Mouse (Mus musculus) kidney, embryonic 14.5 days (tissue): ENCODE results near the gene Mrpl22. TPM values are rescaled to one million over a fixed set of nuclear protein-coding genes. Genes with fewer than 3 reads are reported as not detected.
"Not testable (repeated sequence)": the region's sequence is repeated elsewhere in the genome, so short reads cannot be mapped to it uniquely, and the experiment has no call there.

Experiments used
- ATAC-seq: fragments of 200-750 bp; cut with Nextera tagmentation; 2 replicates; pipeline ENCODE4 v1.8.0; 2017; ENCODE audit warnings: moderate number of reproducible peaks, mild to moderate bottlenecking, moderate TSS enrichment, moderate library complexity; ENCODE audit not compliant: low FRiP score, low TSS enrichment
- H3K27ac ChIP-seq: fragments of 300-500 bp; sonication (generic); 2 replicates; pipeline ENCODE4 v1.5.1; 2014; ENCODE audit warnings: low read depth, mild to moderate bottlenecking, low read length, moderate library complexity, mixed read lengths
- H3K27me3 ChIP-seq: fragments of 300-500 bp; sonication (generic); 2 replicates; pipeline ENCODE4 v1.6.1; 2014; ENCODE audit warnings: mild to moderate bottlenecking, low read length; ENCODE audit not compliant: control insufficient read depth, insufficient read depth
- H3K36me3 ChIP-seq: fragments of 300-500 bp; sonication (generic); 2 replicates; pipeline ENCODE4 v1.6.1; 2014; ENCODE audit warnings: low read length, mixed read lengths; ENCODE audit not compliant: control insufficient read depth, insufficient read depth
- H3K4me1 ChIP-seq: fragments of 300-500 bp; sonication (generic); 2 replicates; pipeline ENCODE4 v1.6.1; 2014; ENCODE audit warnings: low read length, mixed read lengths; ENCODE audit not compliant: control insufficient read depth, insufficient read depth
- H3K4me2 ChIP-seq: fragments of 300-500 bp; sonication (generic); replicated peaks from 2 replicates; pipeline ENCODE4 v1.6.1; 2014; ENCODE audit warnings: low read depth, mild to moderate bottlenecking, low read length
- H3K4me3 ChIP-seq: fragments of 300-500 bp; sonication (generic); 2 replicates; pipeline ENCODE4 v1.5.1; 2014; ENCODE audit warnings: mild to moderate bottlenecking, low read length
- H3K9ac ChIP-seq: fragments of 300-500 bp; sonication (generic); 2 replicates; pipeline ENCODE4 v1.6.1; 2014; ENCODE audit warnings: low read depth, mild to moderate bottlenecking, low read length, moderate library complexity
- H3K9me3 ChIP-seq: fragments of 300-500 bp; sonication (generic); 2 replicates; pipeline ENCODE4 v1.6.1; 2016; ENCODE audit warnings: low read length; ENCODE audit not compliant: control insufficient read depth
- WGBS: fragments of 180-500 bp; shearing (Covaris S2); extraction: QIAGEN DNeasy Blood & Tissue Kit; methylation state at CpG from one replicate; pipeline ENCODE4 v1.1.7; 2014; 5-methylcytosine and 5-hydroxymethylcytosine counted together
- polyA plus RNA-seq: library from polyadenylated mRNA; unstranded; fragments of >200 nt; fragmentation: Nextera tagmentation; extraction: Ambion mirVana; gene quantifications from 2 replicates; pipeline ENCODE4 v1.2.1, GENCODE M21; 2014

Gene Mrpl22
- polyA plus RNA-seq, 1 experiment from 2014 or later, result 137 TPM

- no peak overlapping the region for H3K27ac ChIP-seq
- 93% methylated on average over 4 of the region's 4 CpGs for WGBS
- no peaks in the 10 kb centered on the region for H3K9me3 ChIP-seq
- H3K9ac ChIP-seq, result no peak overlapping the region
- H3K4me1 ChIP-seq, result peaks cover 5% of the 10 kb centered on the region
- ATAC-seq, result peak; percentile 48; the same call in 1 of the 2 replicates
- no peaks in the 10 kb centered on the region for H3K36me3 ChIP-seq
- H3K4me2 ChIP-seq, result peak overlapping the region; percentile 76
- peak overlapping the region; percentile 51 for H3K4me3 ChIP-seq
- no peaks in the 10 kb centered on the region for H3K27me3 ChIP-seq
Measured at GRCm38 (mm10) chr11:58198663-58199062, 27.2 kb downstream of the Mrpl22 start.

DNA sequence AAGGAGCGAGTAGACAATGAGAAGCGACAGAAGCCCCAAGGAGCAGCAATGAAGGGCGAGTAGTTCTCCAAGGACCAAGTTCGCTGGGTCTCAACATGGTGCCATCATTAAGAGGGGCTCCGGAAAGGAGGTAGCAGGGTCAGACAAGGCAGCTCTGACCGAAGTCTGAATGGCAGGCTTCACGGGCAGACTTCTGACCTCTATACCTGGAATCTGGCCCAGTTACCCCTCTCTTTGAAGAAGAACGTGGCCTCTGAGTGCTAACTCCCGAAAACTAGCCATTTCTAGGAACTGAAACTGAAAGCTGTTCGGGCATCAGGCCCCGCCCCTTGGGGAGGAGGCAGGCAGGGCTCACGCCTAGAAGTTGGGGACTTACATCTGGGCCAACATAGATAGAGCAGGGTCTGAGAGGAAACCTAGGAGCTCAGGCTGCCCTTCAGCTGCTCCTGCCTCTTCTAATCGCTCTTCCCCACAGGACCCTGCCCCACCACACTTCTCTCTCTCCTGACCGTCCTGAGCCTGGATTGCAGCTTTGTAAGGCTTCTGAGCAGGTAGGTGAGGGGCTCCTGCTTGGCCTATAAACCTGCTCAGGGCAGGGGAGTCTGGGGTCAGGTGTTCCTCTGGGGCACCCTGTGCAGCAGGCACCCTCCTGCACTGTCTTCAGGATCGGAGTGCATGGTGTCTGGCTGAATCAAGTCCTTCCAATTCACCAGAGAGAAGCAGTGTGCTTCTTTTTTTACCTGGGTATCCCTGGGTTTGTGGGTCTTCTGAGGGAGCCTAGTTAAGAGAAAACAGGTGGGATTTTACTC, 28.0 kb downstream of the Mrpl22 start, which contains the start of the genes Igtp and Irgm2:
Gene Igtp (plus strand): TSS at position 328 of the 809 bp plus-strand sequence.
Gene Irgm2 (plus strand): TSS at position 390 of the 809 bp plus-strand sequence.
- WGBS, result 7% methylated on average over 14 of the region's 15 CpGs
- ATAC-seq, result peak; percentile 87
- not testable (repeated sequence) for H3K4me1 ChIP-seq, H3K9me3 ChIP-seq, H3K27ac ChIP-seq, H3K36me3 ChIP-seq, H3K27me3 ChIP-seq
- Histone ChIP-seq H3K9ac (peak within 1 kb of the TSS; percentile 46), H3K4me3 (peak within 1 kb of the TSS; percentile 51), H3K4me2 (peak within 1 kb of the TSS; percentile 76)

DNA sequence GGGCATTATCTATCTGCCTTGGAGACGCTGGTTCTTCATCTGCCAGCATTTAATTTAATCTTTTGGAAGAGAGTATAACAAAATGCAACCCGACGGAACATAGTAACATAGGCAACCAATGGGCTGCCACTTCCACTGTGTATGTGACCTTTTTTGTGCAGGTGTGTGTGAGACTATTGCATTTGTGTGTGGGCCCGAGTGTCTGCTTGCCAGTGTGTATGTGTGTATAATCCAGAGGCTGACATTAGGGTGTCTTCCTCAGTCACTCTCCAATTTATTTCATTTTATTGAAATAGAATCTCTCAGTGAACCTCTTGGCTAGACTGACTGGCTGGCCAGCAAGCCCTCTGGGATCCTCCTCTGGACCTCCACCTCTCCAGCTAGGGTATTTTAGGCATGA, 28.8 kb downstream of the Mrpl22 start:
- ATAC-seq, result no peak
- 91% methylated on average over 4 of the region's 4 CpGs for WGBS
- Histone ChIP-seq H3K9ac (no peak overlapping the region), H3K27me3 (no peaks in the 10 kb centered on the region), H3K36me3 (no peaks in the 10 kb centered on the region), H3K4me2 (no peak overlapping the region), H3K27ac (no peak overlapping the region), H3K4me3 (no peak overlapping the region), H3K4me1 (no peaks in the 10 kb centered on the region), H3K9me3 (no peaks in the 10 kb centered on the region)

- H3K9ac ChIP-seq, result no peak overlapping the region
- H3K4me2 ChIP-seq, result no peak overlapping the region
- H3K36me3 ChIP-seq, result no peaks in the 10 kb centered on the region
- no peaks in the 10 kb centered on the region for H3K27me3 ChIP-seq
- ATAC-seq, result no peak
- H3K9me3 ChIP-seq, result no peaks in the 10 kb centered on the region
- H3K27ac ChIP-seq, result no peak overlapping the region
- H3K4me1 ChIP-seq, result no peaks in the 10 kb centered on the region
- no peak overlapping the region for H3K4me3 ChIP-seq
- WGBS, result 91% methylated on average over 12 of the region's 12 CpGs
Measured at GRCm38 (mm10) chr11:58201052-58201451, 29.6 kb downstream of the Mrpl22 start.

DNA sequence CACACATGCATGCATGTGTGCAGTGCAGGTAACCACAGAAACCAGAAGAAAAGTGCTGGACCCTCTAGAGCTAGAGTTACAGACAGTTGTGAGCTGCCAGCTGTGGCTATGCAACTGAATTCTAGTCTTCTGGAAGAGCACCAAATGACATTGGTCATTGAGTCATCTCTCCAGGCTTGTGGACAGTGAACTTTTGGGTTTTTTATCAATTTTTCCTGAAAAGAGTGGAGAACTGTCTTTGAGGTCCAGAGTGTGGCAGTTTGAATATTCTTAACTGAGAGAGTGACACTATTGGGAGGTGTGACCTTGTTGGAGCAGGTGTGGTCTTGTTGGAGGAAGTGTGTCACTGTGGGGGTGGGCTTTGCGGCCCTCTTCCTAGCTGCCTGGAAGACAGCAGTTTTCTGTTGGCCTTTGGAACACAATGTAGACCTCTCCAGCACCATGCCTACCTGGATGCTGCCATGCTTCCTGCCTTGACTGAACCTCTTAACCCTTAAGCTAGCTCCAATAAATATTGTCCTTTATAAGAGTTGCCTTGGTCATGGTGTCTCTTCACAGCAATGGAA, 38.9 kb downstream of the Mrpl22 start:
- no peaks in the 10 kb centered on the region for H3K27me3 ChIP-seq
- 85% methylated on average over 1 of the region's 1 CpGs for WGBS
- no peak overlapping the region for H3K27ac ChIP-seq
- no peaks in the 10 kb centered on the region for H3K36me3 ChIP-seq
- no peak overlapping the region for H3K4me2 ChIP-seq
- H3K9ac ChIP-seq, result no peak overlapping the region
- no peaks in the 10 kb centered on the region for H3K9me3 ChIP-seq
- no peak for ATAC-seq
- no peaks in the 10 kb centered on the region for H3K4me1 ChIP-seq
- no peak overlapping the region for H3K4me3 ChIP-seq

- Histone ChIP-seq H3K9me3 (no peaks in the 10 kb centered on the region), H3K27ac (no peak overlapping the region), H3K27me3 (no peaks in the 10 kb centered on the region), H3K36me3 (no peaks in the 10 kb centered on the region), H3K4me1 (no peaks in the 10 kb centered on the region), H3K4me2 (no peak overlapping the region), H3K4me3 (no peak overlapping the region), H3K9ac (0 out of 2 replicates have a peak overlapping the region, but pooled peaks have one; percentile 12)
- ATAC-seq, result no peak
- 24% methylated on average over 9 of the region's 9 CpGs for WGBS
Measured at GRCm38 (mm10) chr11:58211062-58211681, 39.7 kb downstream of the Mrpl22 start.

- Histone ChIP-seq H3K36me3 (no peaks in the 10 kb centered on the region), H3K4me1 (no peaks in the 10 kb centered on the region), H3K9ac (0 out of 2 replicates have a peak overlapping the region, but pooled peaks have one; percentile 12), H3K9me3 (no peaks in the 10 kb centered on the region), H3K4me3 (no peak overlapping the region), H3K27ac (no peak overlapping the region), H3K27me3 (no peaks in the 10 kb centered on the region), H3K4me2 (no peak overlapping the region)
- ATAC-seq, result no peak
- WGBS, result 19% methylated on average over 2 of the region's 2 CpGs
Measured at GRCm38 (mm10) chr11:58211682-58212067, 40.2 kb downstream of the Mrpl22 start.

DNA sequence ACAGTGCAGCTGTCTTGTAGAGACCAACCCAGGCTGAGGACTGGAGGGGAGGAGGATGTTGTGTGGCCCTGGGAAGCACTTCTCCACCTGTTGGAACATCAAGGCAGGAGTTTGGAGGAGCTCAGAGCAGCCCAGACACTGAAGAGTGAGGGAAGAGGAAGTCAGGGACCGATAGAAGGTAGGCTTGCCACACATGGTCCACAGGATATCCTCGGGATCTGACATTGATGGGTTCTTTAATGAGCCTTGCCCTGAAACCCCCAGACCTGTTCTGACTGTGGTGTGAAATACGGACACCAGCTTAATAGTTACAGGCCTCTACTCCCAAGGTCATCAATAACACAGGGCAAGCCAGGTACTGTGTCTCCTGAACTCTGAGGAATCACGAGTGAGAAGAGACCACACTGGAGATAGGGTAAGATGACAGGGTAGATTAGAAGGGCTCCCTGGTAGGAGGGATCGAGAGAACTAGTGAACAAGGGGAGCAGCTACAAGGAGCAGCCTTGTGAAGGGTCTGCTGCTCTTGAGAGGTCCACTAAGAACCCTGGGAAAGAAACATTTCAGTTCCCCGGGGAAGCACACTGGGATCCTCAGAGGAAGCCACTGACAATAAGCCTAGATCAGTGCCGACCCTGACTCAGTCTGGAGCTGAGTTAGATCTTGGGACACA, 42.3 kb downstream of the Mrpl22 start:
- no peak overlapping the region for H3K27ac ChIP-seq
- ATAC-seq, result no peak
- H3K9me3 ChIP-seq, result no peaks in the 10 kb centered on the region
- H3K9ac ChIP-seq, result no peak overlapping the region
- no peaks in the 10 kb centered on the region for H3K4me1 ChIP-seq
- H3K4me3 ChIP-seq, result no peak overlapping the region
- no peak overlapping the region for H3K4me2 ChIP-seq
- 82% methylated on average over 7 of the region's 7 CpGs for WGBS
- H3K27me3 ChIP-seq, result no peaks in the 10 kb centered on the region
- H3K36me3 ChIP-seq, result no peaks in the 10 kb centered on the region
